Comparison of ENCODE assay signal across 14 mouse cellular contexts in the genomic region with DNA sequence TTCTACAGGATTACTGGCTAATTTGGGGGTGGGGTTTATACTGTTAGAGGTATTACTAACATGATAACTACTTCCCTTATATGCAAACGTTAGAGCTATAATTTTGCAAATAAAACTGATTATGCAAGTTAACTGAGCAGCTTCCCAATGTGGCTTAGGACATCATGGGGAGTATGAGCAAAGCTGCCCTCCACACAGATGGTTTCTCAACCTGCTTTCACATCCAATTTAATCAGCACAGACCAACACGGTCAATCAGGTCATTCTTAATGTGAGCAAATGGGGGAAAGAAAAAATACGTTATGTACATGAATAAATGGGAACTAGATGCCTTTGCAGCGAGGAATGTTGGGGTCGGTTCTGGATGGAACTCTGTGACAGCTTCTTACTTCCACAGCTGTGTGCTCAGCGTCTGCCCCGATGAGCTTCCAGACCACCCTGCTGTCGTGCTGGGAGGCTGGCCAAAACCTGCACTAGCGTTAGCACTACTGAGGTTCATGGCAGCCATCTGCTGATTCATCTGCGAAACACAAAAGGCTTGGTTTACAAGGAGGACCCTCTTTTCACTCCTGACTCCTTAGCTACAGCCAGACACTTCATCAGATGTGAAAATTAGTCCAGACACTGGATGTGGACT.
DNase-seq lines count a peak whose midpoint lies in the region; ATAC-seq lines count a peak whose summit lies in the region.
"Had no signal": no experiment of that assay in that cellular context is flagged by ENCODE, and none has a peak within 500 bp of the region (broad histone marks: within the 10 kb centered on the region; RNA-seq: fewer than 3 reads in every experiment).

No protein-coding gene starts in this region.

- no peak for DNase-seq in forebrain, embryonic 11.5 days (ENCODE audit: low spot score)
- no peak for DNase-seq in midbrain, embryonic 11.5 days (ENCODE audit: low spot score, missing footprints)
- DNase-seq in forebrain, embryonic 14.5 days (ENCODE audit: low spot score): peak; percentile 82
- no peak for DNase-seq in heart, postnatal 4 days
- no peak for DNase-seq in liver, embryonic 11.5 days (ENCODE audit: low spot score)
- DNase-seq: adrenal gland, adult 2 months; kidney, adult 11 months; liver, embryonic 13.5 days; spleen, adult 18-20 months; thymus, postnatal 25 days had no signal

- no peaks in the 10 kb centered on the region for H3K9me3 ChIP-seq in forebrain, embryonic 12.5 days
- H3K9me3 ChIP-seq in forebrain, embryonic 11.5 days (ENCODE audit: control insufficient read depth, low read length): no peaks in the 10 kb centered on the region
- H3K9me3 ChIP-seq in midbrain, embryonic 15.5 days: no peaks in the 10 kb centered on the region
- no peaks in the 10 kb centered on the region for H3K9me3 ChIP-seq in midbrain, embryonic 11.5 days (ENCODE audit: control insufficient read depth, low read length)
- no peaks in the 10 kb centered on the region for H3K9me3 ChIP-seq in forebrain, embryonic 14.5 days (replicated peaks; ENCODE audit: control insufficient read depth, low read length)
- H3K9me3 ChIP-seq in neural tube, embryonic 15.5 days (replicated peaks): no peaks in the 10 kb centered on the region
- H3K9me3 ChIP-seq in liver, embryonic 11.5 days (ENCODE audit: control insufficient read depth, low read length): no peaks in the 10 kb centered on the region
- H3K9me3 ChIP-seq: heart, embryonic 13.5 days; liver, embryonic 13.5 days had no signal

- H3K4me2 ChIP-seq in forebrain, embryonic 12.5 days: no peak overlapping the region
- H3K4me2 ChIP-seq in forebrain, embryonic 11.5 days (ENCODE audit: low read depth, low read length, severe bottlenecking): no peak overlapping the region
- no peak overlapping the region for H3K4me2 ChIP-seq in midbrain, embryonic 15.5 days
- no peak overlapping the region for H3K4me2 ChIP-seq in midbrain, embryonic 11.5 days
- no peak overlapping the region for H3K4me2 ChIP-seq in forebrain, embryonic 14.5 days (ENCODE audit: low read length)
- H3K4me2 ChIP-seq in neural tube, embryonic 15.5 days: no peak overlapping the region
- no peak overlapping the region for H3K4me2 ChIP-seq in liver, embryonic 11.5 days
- H3K4me2 ChIP-seq: heart, embryonic 13.5 days; liver, embryonic 13.5 days had no signal

- peak; percentile 55; the same call in 1 of the 2 replicates for ATAC-seq in forebrain, embryonic 12.5 days (ENCODE audit: low FRiP score)
- ATAC-seq in forebrain, embryonic 11.5 days (replicated peaks; ENCODE audit: low FRiP score): no peak
- ATAC-seq in midbrain, embryonic 15.5 days (replicated peaks): 0 out of 2 replicates have a peak, but pooled peaks have one; percentile 24
- ATAC-seq in midbrain, embryonic 11.5 days (ENCODE audit: low FRiP score): no peak
- peak; percentile 87 for ATAC-seq in forebrain, embryonic 14.5 days
- no peak for ATAC-seq in neural tube, embryonic 15.5 days (ENCODE audit: low FRiP score)
- ATAC-seq in liver, embryonic 11.5 days (replicated peaks; ENCODE audit: low FRiP score): no peak

- peaks cover 28% of the 10 kb centered on the region for H3K36me3 ChIP-seq in forebrain, embryonic 12.5 days (replicated peaks)
- H3K36me3 ChIP-seq in forebrain, embryonic 11.5 days (ENCODE audit: control insufficient read depth, insufficient read depth, low read length): no peaks in the 10 kb centered on the region; the same call in 1 of the 2 replicates
- H3K36me3 ChIP-seq in midbrain, embryonic 15.5 days (replicated peaks): peaks cover 24% of the 10 kb centered on the region
- no peaks in the 10 kb centered on the region for H3K36me3 ChIP-seq in midbrain, embryonic 11.5 days (ENCODE audit: control insufficient read depth, insufficient read depth, low read length)
- peaks cover 45% of the 10 kb centered on the region for H3K36me3 ChIP-seq in forebrain, embryonic 14.5 days (ENCODE audit: control insufficient read depth, insufficient read depth, low read length)
- H3K36me3 ChIP-seq in neural tube, embryonic 15.5 days: peaks cover 38% of the 10 kb centered on the region
- peaks cover 6% of the 10 kb centered on the region for H3K36me3 ChIP-seq in liver, embryonic 11.5 days (ENCODE audit: control insufficient read depth, insufficient read depth, low read length)

- no peaks in the 10 kb centered on the region for H3K27me3 ChIP-seq in forebrain, embryonic 12.5 days
- H3K27me3 ChIP-seq in forebrain, embryonic 11.5 days (ENCODE audit: control insufficient read depth, insufficient read depth, low read length): no peaks in the 10 kb centered on the region
- H3K27me3 ChIP-seq in midbrain, embryonic 15.5 days (replicated peaks): no peaks in the 10 kb centered on the region
- H3K27me3 ChIP-seq in midbrain, embryonic 11.5 days (ENCODE audit: control insufficient read depth, insufficient read depth, low read length): no peaks in the 10 kb centered on the region
- H3K27me3 ChIP-seq in forebrain, embryonic 14.5 days (replicated peaks; ENCODE audit: control insufficient read depth, insufficient read depth, low read length): no peaks in the 10 kb centered on the region
- H3K27me3 ChIP-seq in neural tube, embryonic 15.5 days (replicated peaks): no peaks in the 10 kb centered on the region
- no peaks in the 10 kb centered on the region for H3K27me3 ChIP-seq in liver, embryonic 11.5 days (replicated peaks; ENCODE audit: control insufficient read depth, insufficient read depth, low read length)
- H3K27me3 ChIP-seq: heart, embryonic 13.5 days; liver, embryonic 13.5 days had no signal

- 79% methylated on average over 10 of the region's 10 CpGs for WGBS in forebrain, embryonic 12.5 days
- 86% methylated on average over 10 of the region's 10 CpGs for WGBS in forebrain, embryonic 11.5 days
- WGBS in midbrain, embryonic 15.5 days: 58% methylated on average over 10 of the region's 10 CpGs
- 82% methylated on average over 10 of the region's 10 CpGs for WGBS in midbrain, embryonic 11.5 days
- 48% methylated on average over 10 of the region's 10 CpGs for WGBS in forebrain, embryonic 14.5 days
- 51% methylated on average over 10 of the region's 10 CpGs for WGBS in neural tube, embryonic 15.5 days
- WGBS in liver, embryonic 11.5 days: 86% methylated on average over 10 of the region's 10 CpGs

- no peak overlapping the region for H3K27ac ChIP-seq in forebrain, embryonic 12.5 days
- H3K27ac ChIP-seq in forebrain, embryonic 11.5 days (ENCODE audit: low read depth, low read length): no peak overlapping the region
- no peak overlapping the region for H3K27ac ChIP-seq in midbrain, embryonic 15.5 days
- no peak overlapping the region for H3K27ac ChIP-seq in midbrain, embryonic 11.5 days (ENCODE audit: low read depth, low read length)
- peak overlapping the region; percentile 27; the same call in 1 of the 2 replicates for H3K27ac ChIP-seq in forebrain, embryonic 14.5 days (ENCODE audit: low read depth, low read length)
- H3K27ac ChIP-seq in neural tube, embryonic 15.5 days (replicated peaks): 0 out of 2 replicates have a peak overlapping the region, but pooled peaks have one; percentile 14
- H3K27ac ChIP-seq in liver, embryonic 11.5 days (ENCODE audit: low read depth, low read length): no peak overlapping the region
- H3K27ac ChIP-seq: heart, embryonic 13.5 days; liver, embryonic 13.5 days had no signal

- H3K4me1 ChIP-seq in forebrain, embryonic 12.5 days: no peaks in the 10 kb centered on the region
- no peaks in the 10 kb centered on the region for H3K4me1 ChIP-seq in forebrain, embryonic 11.5 days (replicated peaks; ENCODE audit: control insufficient read depth, insufficient read depth, low read length)
- no peaks in the 10 kb centered on the region for H3K4me1 ChIP-seq in midbrain, embryonic 15.5 days
- H3K4me1 ChIP-seq in midbrain, embryonic 11.5 days (ENCODE audit: control insufficient read depth, insufficient read depth, low read length): no peaks in the 10 kb centered on the region
- H3K4me1 ChIP-seq in forebrain, embryonic 14.5 days (ENCODE audit: control insufficient read depth, insufficient read depth, low read length): peaks cover 3% of the 10 kb centered on the region; the same call in 1 of the 2 replicates
- peaks cover 11% of the 10 kb centered on the region for H3K4me1 ChIP-seq in neural tube, embryonic 15.5 days
- H3K4me1 ChIP-seq in liver, embryonic 11.5 days (replicated peaks; ENCODE audit: control insufficient read depth, insufficient read depth, low read length): no peaks in the 10 kb centered on the region
- H3K4me1 ChIP-seq: heart, embryonic 13.5 days; liver, embryonic 13.5 days had no signal

- H3K4me3 ChIP-seq in forebrain, embryonic 12.5 days (replicated peaks): no peak overlapping the region
- H3K4me3 ChIP-seq in forebrain, embryonic 11.5 days (ENCODE audit: low read depth, low read length): no peak overlapping the region
- no peak overlapping the region for H3K4me3 ChIP-seq in midbrain, embryonic 15.5 days
- no peak overlapping the region for H3K4me3 ChIP-seq in midbrain, embryonic 11.5 days (ENCODE audit: low read depth, low read length)
- H3K4me3 ChIP-seq in forebrain, embryonic 14.5 days (ENCODE audit: low read depth, low read length): no peak overlapping the region
- H3K4me3 ChIP-seq in neural tube, embryonic 15.5 days (replicated peaks): no peak overlapping the region
- H3K4me3 ChIP-seq in liver, embryonic 11.5 days (ENCODE audit: low read depth, low read length): no peak overlapping the region
- H3K4me3 ChIP-seq: heart, embryonic 13.5 days; liver, embryonic 13.5 days had no signal

- no peak overlapping the region for H3K9ac ChIP-seq in forebrain, embryonic 12.5 days
- H3K9ac ChIP-seq in forebrain, embryonic 11.5 days (ENCODE audit: low read length): no peak overlapping the region
- no peak overlapping the region for H3K9ac ChIP-seq in midbrain, embryonic 15.5 days
- no peak overlapping the region for H3K9ac ChIP-seq in midbrain, embryonic 11.5 days (ENCODE audit: low read length)
- no peak overlapping the region for H3K9ac ChIP-seq in forebrain, embryonic 14.5 days (ENCODE audit: low read length)
- H3K9ac ChIP-seq in neural tube, embryonic 15.5 days (replicated peaks): no peak overlapping the region
- H3K9ac ChIP-seq in liver, embryonic 11.5 days (ENCODE audit: low read depth, low read length): no peak overlapping the region
- H3K9ac ChIP-seq: heart, embryonic 13.5 days; liver, embryonic 13.5 days had no signal

Comparison
In these comparisons a context has a peak if more than half of its experiments do, and no peak if none do; other contexts are left out.
1. ATAC-seq: peak in forebrain, embryonic 12.5 days (single experiment), midbrain, embryonic 15.5 days (single experiment) and forebrain, embryonic 14.5 days (single experiment); none in forebrain, embryonic 11.5 days (single experiment), midbrain, embryonic 11.5 days (single experiment), neural tube, embryonic 15.5 days (single experiment) and liver, embryonic 11.5 days (single experiment).
2. H3K27ac ChIP-seq: peak in forebrain, embryonic 14.5 days (single experiment) and neural tube, embryonic 15.5 days (single experiment); none in forebrain, embryonic 12.5 days (single experiment), forebrain, embryonic 11.5 days (single experiment), midbrain, embryonic 15.5 days (single experiment), midbrain, embryonic 11.5 days (single experiment) and liver, embryonic 11.5 days (single experiment).